Mouse (Mus musculus) right cerebral cortex, adult 2 months (tissue): Measurements from ENCODE around the gene Akain1.

Experiments used
- DNase-seq, 2 experiments: peaks; one replicate each; pipeline ENCODE4 v3.0.0; 2021 to 2022; ENCODE audit warnings: low spot score in 2 of 2

Gene Akain1

GRCm38 (mm10) chr17:69438990-69439491 is at the start of gene Akain1:
TSS of gene Akain1 (plus strand) at chr17:69439326.
- DNase-seq = peak; percentile 32 to 54

GRCm38 (mm10) chr17:69396147-69397033 is 42.7 kb upstream of the Akain1 start:
- DNase-seq = no peak

GRCm38 (mm10) chr17:69397163-69397562 is 42.0 kb upstream of the Akain1 start:
- DNase-seq = no peak

GRCm38 (mm10) chr17:69398092-69398491 is 41.0 kb upstream of the Akain1 start:
- no peak for DNase-seq

DNA sequence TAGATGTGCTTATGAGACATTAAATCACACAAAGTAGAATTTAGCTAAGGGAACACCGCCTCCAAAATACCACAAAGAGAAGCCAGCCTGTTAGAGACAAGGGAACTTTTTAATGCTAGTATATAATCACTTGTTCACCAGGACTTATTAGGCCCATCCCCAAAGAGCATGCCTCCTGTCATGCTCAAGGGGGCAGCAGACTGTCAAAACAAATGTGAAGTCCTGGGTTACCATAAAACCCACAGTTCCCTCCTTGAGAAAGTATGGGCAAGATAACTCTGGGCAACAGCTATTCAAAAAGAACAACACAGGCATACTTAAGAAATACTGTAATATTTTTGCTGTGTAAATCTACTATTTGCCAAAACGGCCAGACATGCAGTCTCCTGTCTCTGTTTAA is 38.0 kb upstream of the Akain1 start:
- DNase-seq = no peak

GRCm38 (mm10) chr17:69416163-69416562 is 23.0 kb upstream of the Akain1 start:
- DNase-seq = no peak

DNA sequence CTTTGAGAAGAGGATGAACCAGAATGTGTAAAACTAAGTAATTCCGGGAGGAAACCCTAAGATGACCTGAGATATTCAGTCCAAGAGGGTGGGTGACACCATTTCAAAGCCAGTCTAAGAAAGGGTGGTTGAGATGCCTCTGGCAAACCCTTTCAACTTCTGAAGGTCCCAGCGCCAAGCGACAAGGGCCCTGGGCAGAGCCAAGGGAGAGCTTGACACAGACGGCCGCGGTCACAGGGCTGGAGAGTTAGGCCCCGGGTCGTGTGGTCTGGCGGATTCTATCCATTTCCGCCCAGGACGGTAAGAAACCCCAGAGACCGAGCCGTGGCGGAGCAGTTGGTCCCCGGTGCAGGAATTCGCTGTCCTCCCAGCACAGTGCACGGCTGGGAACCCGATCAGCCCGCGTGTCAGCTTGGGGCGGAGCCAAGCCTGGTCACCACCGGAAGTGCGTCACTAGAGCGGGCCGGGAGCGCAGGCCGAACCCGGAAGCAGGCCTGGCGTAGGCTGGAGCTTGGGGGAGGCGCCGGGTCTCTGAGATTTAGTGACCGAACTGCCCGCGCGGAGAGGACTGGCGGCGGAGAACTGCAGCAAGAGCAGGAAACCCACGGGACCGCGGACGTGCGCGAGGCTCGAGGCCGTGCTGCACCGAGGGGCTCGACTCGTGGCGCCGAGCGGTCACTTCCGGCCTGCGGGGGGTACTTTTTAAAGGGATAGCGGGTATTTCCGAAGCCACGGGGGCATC is 22.0 kb upstream of the Akain1 start:
- DNase-seq = peak; percentile 96

- no peak for DNase-seq
Observed at GRCm38 (mm10) chr17:69417724-69418373, 21.3 kb upstream of the Akain1 start.

DNA sequence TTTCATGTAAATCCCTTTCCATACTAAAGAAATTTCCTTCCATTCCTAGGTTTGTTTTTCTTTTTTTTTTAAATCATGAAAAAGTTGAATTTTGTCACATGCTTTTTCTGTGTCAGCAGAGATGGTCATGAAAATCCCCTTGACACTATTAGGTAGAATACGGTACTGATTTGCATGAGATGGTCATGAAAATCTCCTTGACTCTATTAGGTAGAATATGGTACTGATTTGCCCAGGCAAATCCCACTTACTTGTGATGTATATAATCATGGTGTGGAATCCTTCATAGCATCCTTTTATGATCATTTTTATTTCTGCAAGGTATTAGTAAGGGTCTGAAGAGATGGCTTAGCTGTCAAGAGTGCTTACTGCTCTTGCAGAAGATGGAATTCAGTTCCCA is 17.5 kb upstream of the Akain1 start:
- DNase-seq = no peak

DNA sequence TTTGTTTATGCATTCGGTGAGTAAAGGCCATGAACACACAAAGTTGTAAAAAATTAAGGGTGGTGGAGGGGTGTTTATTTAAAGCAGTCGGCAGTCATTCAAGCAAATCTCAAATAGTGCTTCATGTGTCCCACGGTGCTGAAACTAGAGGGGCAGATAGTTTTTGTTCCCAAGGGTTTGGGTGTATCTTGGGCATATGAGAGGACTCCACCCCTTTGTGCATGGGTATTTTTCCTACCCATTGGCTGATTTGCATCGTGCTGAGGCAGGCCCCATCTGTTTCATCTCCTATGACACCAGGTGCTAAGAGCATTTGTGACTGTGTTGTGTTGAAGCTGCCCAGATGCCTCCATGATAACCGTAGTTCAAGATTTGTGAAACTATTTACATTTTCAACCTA is 1.3 kb upstream of the Akain1 start:
- DNase-seq = no peak

DNA sequence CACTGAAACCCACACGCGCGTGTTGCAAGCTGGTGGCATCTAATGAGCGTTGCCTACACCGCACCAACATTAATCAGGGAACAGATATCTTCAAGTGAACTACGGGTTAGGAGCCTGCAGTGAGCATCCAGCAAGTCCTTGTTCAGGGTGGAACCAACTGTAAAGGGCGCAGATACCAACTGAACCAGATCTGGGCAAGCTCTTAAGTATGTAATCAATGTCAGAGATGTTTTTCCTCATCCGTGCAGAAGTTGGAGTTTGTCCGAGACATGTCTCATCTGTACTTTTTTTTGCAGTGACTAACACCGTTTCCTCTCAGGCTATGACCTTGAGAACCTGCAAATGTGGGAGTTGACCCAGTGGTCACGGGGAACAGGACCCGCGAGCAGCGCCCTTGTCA is 640 bp upstream of the Akain1 start:
- no peak for DNase-seq

- DNase-seq = peak; percentile 13 to 21
Observed at GRCm38 (mm10) chr17:69439571-69440480, 700 bp downstream of the Akain1 start.

DNA sequence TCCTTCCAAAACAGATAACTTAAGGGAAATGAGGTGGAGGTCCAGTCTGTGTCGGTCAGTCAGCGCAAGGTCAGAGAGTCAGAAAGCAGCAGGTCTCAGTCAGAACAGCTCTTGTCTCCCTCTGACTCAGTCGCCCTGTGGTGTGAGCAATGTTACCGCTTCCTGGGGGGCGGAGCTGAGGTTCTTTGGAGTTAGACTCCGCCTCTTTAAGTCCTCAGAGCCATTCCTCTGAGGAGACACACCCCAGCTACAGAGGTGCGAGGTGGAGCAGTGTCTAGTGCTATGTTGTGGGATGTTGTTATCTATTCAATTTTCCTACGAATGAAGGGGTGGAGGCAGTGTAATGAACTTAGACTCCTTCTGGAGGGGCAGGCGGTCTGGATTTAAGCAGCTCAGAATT is 1.9 kb downstream of the Akain1 start:
- DNase-seq = no peak

GRCm38 (mm10) chr17:69448679-69449078 is 9.6 kb downstream of the Akain1 start:
- no peak for DNase-seq

DNA sequence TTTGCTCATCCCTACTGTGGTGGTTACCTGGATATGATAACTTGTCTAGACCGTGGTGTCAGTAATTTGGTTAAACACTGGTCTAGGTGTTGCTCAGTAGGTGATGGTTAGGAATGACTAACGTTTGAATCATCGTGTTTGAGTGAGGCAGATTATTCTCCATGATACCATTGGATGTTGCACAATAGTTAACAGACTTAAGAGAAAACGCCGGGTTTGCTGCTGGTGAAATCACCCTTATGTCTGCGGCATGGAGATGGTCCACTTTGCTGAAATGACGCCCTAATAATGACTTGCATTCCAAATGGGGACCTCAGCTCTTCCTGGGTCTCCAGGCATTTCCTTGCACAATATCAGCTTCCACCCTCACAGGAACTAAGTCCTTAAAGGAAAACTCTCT is 22.6 kb downstream of the Akain1 start:
- DNase-seq = no peak

GRCm38 (mm10) chr17:69463037-69463436 is 23.9 kb downstream of the Akain1 start:
- no peak for DNase-seq

- DNase-seq = no peak
Observed at GRCm38 (mm10) chr17:69471171-69471570, 32.0 kb downstream of the Akain1 start.

DNA sequence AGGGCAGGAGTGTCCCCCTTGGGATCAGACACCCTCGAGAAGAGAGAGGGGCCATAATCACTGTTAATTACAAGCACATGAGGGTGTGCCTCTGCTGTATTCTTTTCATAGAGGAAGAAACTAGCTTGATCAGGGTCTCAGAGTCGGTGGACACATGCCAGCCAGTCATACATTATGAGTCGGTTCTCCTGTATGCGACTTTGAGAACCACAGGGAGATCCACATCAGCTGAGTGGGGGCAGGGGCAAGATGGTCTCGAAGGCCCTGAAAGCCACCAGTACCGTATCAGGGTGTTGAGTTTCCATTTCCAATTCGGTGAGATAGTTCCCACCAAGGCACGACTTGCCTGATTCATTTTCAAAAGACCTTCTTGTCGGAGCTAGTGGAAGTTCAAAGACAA is 33.3 kb downstream of the Akain1 start:
- DNase-seq = no peak

- DNase-seq = no peak
Observed at GRCm38 (mm10) chr17:69474084-69474483, 35.0 kb downstream of the Akain1 start.

DNA sequence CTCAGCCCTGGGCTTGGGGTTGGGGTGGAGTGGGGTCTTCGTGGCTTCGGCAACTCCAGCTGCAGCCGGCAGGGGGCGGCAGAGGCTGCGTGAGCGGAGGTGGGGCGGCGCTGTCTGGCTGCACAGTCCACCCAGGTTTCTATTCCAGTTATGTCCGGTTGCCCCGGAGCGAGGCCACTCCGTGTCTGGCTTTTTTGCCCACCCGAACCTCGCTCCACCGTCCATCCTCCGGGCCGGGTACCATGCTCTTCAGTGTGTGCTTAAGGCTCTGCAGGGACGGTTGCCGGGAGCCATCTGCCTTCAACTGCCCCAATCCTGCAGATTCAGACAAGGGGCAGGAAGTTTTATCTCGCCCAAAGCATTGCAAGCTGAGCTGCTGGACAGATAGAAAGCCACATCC is 36.3 kb downstream of the Akain1 start:
- peak; percentile 41 to 48 for DNase-seq

GRCm38 (mm10) chr17:69477526-69477925 is 38.4 kb downstream of the Akain1 start:
- DNase-seq = no peak
